Mouse (Mus musculus): Measurements from ENCODE around the gene Prm1. TPM values are rescaled to one million over a fixed set of nuclear protein-coding genes. Genes with fewer than 3 reads are reported as not detected.

Prm1 gene
- total RNA-seq, 1 experiment: not detected

DNA sequence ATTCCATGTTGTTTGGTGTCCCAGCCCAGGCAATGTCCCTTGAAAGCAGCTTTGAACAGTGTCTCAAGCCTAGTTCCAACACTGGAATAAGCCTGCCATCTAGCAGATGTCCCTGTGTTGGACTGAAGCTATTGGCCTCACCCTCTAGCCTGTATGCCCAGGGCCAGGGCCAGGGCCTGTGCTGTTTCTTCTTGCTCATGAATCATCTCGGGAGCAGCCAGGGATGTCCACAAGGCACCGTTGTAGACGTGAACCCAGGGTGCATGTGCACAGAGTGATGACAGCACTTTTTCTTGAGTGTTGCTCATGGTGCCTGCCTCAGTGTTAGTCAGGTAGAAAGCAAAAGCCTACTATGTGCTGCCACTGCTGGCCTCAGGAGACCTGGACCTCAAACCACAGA, 31.6 kb upstream of the Prm1 start:
- no peaks in the 10 kb centered on the region for H3K9me3 ChIP-seq (ENCODE audit: control insufficient read depth, insufficient read depth, low read depth, low read length)
- H3K36me3 ChIP-seq (ENCODE audit: control insufficient read depth, insufficient read depth, low read length, poor library complexity, severe bottlenecking): no peaks in the 10 kb centered on the region
- TF ChIP-seq HCFC1 (IDR thresholded peaks at IDR 0.05; ENCODE audit: borderline replicate concordance, insufficient read depth, low read length) (no peak), MAFK (IDR thresholded peaks at IDR 0.05; ENCODE audit: insufficient read depth, low read depth, low read length) (no peak), ZC3H11A (IDR thresholded peaks at IDR 0.05; ENCODE audit: borderline replicate concordance, low read depth, low read length) (no peak), CHD2 (IDR thresholded peaks at IDR 0.05; ENCODE audit: low read depth, low read length) (no peak), ZNF384 (IDR thresholded peaks at IDR 0.05; ENCODE audit: low read depth, low read length) (no peak)
- no peak overlapping the region for H3K4me3 ChIP-seq (ENCODE audit: insufficient read depth in 1 of 2, low read depth in 1 of 2, low read length in 2 of 2, poor library complexity in 1 of 2, severe bottlenecking in 1 of 2)
- peaks cover 2 to 6% of the 10 kb centered on the region in 2 experiments; a peak in 2 of 4 replicates for H3K4me1 ChIP-seq (ENCODE audit: control insufficient read depth in 2 of 2, insufficient read depth in 2 of 2, low read length in 2 of 2, poor library complexity in 1 of 2)
- H3K27ac ChIP-seq (ENCODE audit: insufficient read depth, low read depth, low read length, poor library complexity, severe bottlenecking): no peak overlapping the region
- in situ Hi-C loops (cut with MboI; ENCODE audit: low sequenced_read_pairs in 2 of 2, unreplicated experiment in 2 of 2): no loop called here
- no peak for DNase-seq (ENCODE audit: low read depth, low spot score)
- H3K9ac ChIP-seq (ENCODE audit: insufficient read depth, low read depth, low read length, poor library complexity, severe bottlenecking): no peak overlapping the region

DNA sequence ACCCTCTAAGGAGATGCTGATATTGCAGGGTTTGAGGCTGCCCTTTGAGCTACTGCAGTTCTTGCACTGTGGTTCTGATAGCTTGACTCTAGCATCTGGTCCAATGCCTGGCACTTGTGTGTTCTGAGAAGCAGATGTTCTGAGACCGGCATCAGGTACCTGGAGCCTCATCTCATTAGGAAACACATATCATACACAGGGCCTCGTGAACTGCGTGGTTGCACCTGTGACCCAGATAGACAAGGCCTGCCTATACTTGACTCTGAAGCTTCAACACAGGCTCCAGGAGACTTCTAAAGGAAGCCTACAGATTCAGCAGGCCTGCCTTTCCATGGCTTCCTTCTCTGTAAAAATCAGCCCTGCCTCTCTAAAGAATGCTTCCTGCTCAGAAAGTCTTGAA, 30.7 kb upstream of the Prm1 start:
- peaks cover 2 to 6% of the 10 kb centered on the region in 2 experiments; a peak in 2 of 4 replicates for H3K4me1 ChIP-seq (ENCODE audit: control insufficient read depth in 2 of 2, insufficient read depth in 2 of 2, low read length in 2 of 2, poor library complexity in 1 of 2)
- H3K27ac ChIP-seq (ENCODE audit: insufficient read depth, low read depth, low read length, poor library complexity, severe bottlenecking): no peak overlapping the region
- H3K9me3 ChIP-seq (ENCODE audit: control insufficient read depth, insufficient read depth, low read depth, low read length): no peaks in the 10 kb centered on the region
- TF ChIP-seq ZC3H11A (IDR thresholded peaks at IDR 0.05; ENCODE audit: borderline replicate concordance, low read depth, low read length) (no peak), CHD2 (IDR thresholded peaks at IDR 0.05; ENCODE audit: low read depth, low read length) (no peak), HCFC1 (IDR thresholded peaks at IDR 0.05; ENCODE audit: borderline replicate concordance, insufficient read depth, low read length) (no peak), ZNF384 (IDR thresholded peaks at IDR 0.05; ENCODE audit: low read depth, low read length) (no peak), MAFK (IDR thresholded peaks at IDR 0.05; ENCODE audit: insufficient read depth, low read depth, low read length) (no peak)
- H3K36me3 ChIP-seq (ENCODE audit: control insufficient read depth, insufficient read depth, low read length, poor library complexity, severe bottlenecking): no peaks in the 10 kb centered on the region
- no peak overlapping the region for H3K4me3 ChIP-seq (ENCODE audit: insufficient read depth in 1 of 2, low read depth in 1 of 2, low read length in 2 of 2, poor library complexity in 1 of 2, severe bottlenecking in 1 of 2)
- no peak overlapping the region for H3K9ac ChIP-seq (ENCODE audit: insufficient read depth, low read depth, low read length, poor library complexity, severe bottlenecking)
- no peak for DNase-seq (ENCODE audit: low read depth, low spot score)
- in situ Hi-C loops (cut with MboI; ENCODE audit: low sequenced_read_pairs in 2 of 2, unreplicated experiment in 2 of 2): no loop called here

DNA sequence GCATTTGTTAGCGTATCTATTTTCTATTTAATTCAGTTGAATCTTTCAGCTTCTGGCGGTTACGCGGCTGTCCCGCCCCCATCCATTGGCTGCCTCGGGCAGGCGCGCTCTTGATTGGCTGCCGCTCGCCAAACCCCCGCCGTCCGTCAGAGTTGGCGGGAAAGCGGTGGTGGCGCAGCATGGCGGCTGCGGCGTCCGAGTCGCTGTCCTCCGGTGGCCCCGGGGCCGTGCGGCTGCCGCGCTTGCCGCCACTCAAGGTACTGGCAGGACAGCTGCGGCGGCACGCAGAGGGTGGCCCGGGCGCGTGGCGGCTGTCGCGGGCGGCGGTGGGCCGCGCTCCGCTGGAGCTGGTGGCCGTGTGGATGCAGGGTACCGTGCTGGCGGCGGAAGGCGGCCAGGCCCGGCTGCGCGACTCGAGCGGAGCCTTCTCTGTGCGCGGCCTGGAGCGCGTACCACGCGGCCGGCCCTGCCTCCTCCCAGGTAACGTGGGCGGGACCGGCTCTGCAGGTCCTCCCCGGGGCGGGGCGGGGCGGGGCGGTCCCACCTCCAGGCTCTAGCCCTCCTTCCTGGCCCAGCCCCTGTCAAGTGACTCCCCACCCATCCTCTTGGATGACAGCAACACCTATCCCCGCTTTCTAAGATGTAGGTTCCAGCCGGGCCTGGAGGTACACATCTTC, 29.4 kb upstream of the Prm1 start, which contains the start of gene Rmi2:
Gene Rmi2, plus strand, starts transcription at position 149 of the 677 bp plus-strand sequence.
- Histone ChIP-seq H3K4me1 (ENCODE audit: control insufficient read depth in 2 of 2, insufficient read depth in 2 of 2, low read length in 2 of 2, poor library complexity in 1 of 2) (peaks cover 2 to 4% of the 10 kb centered on the region in 2 experiments; a peak in 2 of 4 replicates), H3K9me3 (ENCODE audit: control insufficient read depth, insufficient read depth, low read depth, low read length) (no peaks in the 10 kb centered on the region), H3K27ac (ENCODE audit: insufficient read depth, low read depth, low read length, poor library complexity, severe bottlenecking) (peak within 1 kb of the TSS; percentile 90), H3K4me3 (ENCODE audit: insufficient read depth in 1 of 2, low read depth in 1 of 2, low read length in 2 of 2, poor library complexity in 1 of 2, severe bottlenecking in 1 of 2) (peak within 1 kb of the TSS; percentile 65 to 95), H3K36me3 (ENCODE audit: control insufficient read depth, insufficient read depth, low read length, poor library complexity, severe bottlenecking) (no peaks in the 10 kb centered on the region), H3K9ac (ENCODE audit: insufficient read depth, low read depth, low read length, poor library complexity, severe bottlenecking) (peak within 1 kb of the TSS; percentile 95)
- TF ChIP-seq ZC3H11A (IDR thresholded peaks at IDR 0.05; ENCODE audit: borderline replicate concordance, low read depth, low read length) (no peak), CHD2 (IDR thresholded peaks at IDR 0.05; ENCODE audit: low read depth, low read length) (no peak), ZNF384 (IDR thresholded peaks at IDR 0.05; ENCODE audit: low read depth, low read length) (no peak), HCFC1 (IDR thresholded peaks at IDR 0.05; ENCODE audit: borderline replicate concordance, insufficient read depth, low read length) (no peak; the same call in 1 of the 2 replicates), MAFK (IDR thresholded peaks at IDR 0.05; ENCODE audit: insufficient read depth, low read depth, low read length) (no peak)
- peak; percentile 69 for DNase-seq (ENCODE audit: low read depth, low spot score)
- in situ Hi-C loops (cut with MboI; ENCODE audit: low sequenced_read_pairs in 2 of 2, unreplicated experiment in 2 of 2): no loop called here

GRCm38 (mm10) chr16:10834542-10834910, 28.9 kb upstream of the Prm1 start:
- Histone ChIP-seq H3K36me3 (ENCODE audit: control insufficient read depth, insufficient read depth, low read length, poor library complexity, severe bottlenecking) (no peaks in the 10 kb centered on the region), H3K4me1 (ENCODE audit: control insufficient read depth in 2 of 2, insufficient read depth in 2 of 2, low read length in 2 of 2, poor library complexity in 1 of 2) (peaks cover 2 to 4% of the 10 kb centered on the region in 2 experiments; a peak in 2 of 4 replicates), H3K9me3 (ENCODE audit: control insufficient read depth, insufficient read depth, low read depth, low read length) (no peaks in the 10 kb centered on the region), H3K9ac (ENCODE audit: insufficient read depth, low read depth, low read length, poor library complexity, severe bottlenecking) (no peak overlapping the region), H3K27ac (ENCODE audit: insufficient read depth, low read depth, low read length, poor library complexity, severe bottlenecking) (no peak overlapping the region), H3K4me3 (ENCODE audit: insufficient read depth in 1 of 2, low read depth in 1 of 2, low read length in 2 of 2, poor library complexity in 1 of 2, severe bottlenecking in 1 of 2) (peak overlapping the region; percentile 65 to 95; a peak in 3 of 4 replicates)
- no peak for DNase-seq (ENCODE audit: low read depth, low spot score)
- in situ Hi-C loops (cut with MboI; ENCODE audit: low sequenced_read_pairs in 2 of 2, unreplicated experiment in 2 of 2): no loop called here
- TF ChIP-seq HCFC1 (IDR thresholded peaks at IDR 0.05; ENCODE audit: borderline replicate concordance, insufficient read depth, low read length) (no peak), ZC3H11A (IDR thresholded peaks at IDR 0.05; ENCODE audit: borderline replicate concordance, low read depth, low read length) (no peak), CHD2 (IDR thresholded peaks at IDR 0.05; ENCODE audit: low read depth, low read length) (no peak), MAFK (IDR thresholded peaks at IDR 0.05; ENCODE audit: insufficient read depth, low read depth, low read length) (0 out of 2 replicates have a peak, but pooled peaks have one; percentile 35), ZNF384 (IDR thresholded peaks at IDR 0.05; ENCODE audit: low read depth, low read length) (no peak)

Data from ES-E14 (cell line).